Mouse (Mus musculus) forebrain, embryonic 10.5 days (tissue): ENCODE measurements at regions not wholly inside any gene's neighbourhood (a gene's known extent, or its start where the extent isn't known, plus 50 kb on each side); places are given as distances from the start of the nearest gene placed in this dataset.

Experiments used
- DNase-seq: peaks from one replicate; pipeline ENCODE4 v3.0.0-alpha.2; 2017; ENCODE audit warnings: low spot score; ENCODE audit errors: extremely low spot score
- H3K27ac ChIP-seq: fragments of 300-500 bp; sonication (generic); 2 replicates; pipeline ENCODE4 v1.5.1; 2016; ENCODE audit warnings: mild to moderate bottlenecking
- H3K27me3 ChIP-seq: fragments of 300-500 bp; sonication (generic); 2 replicates; pipeline ENCODE4 v1.6.1; 2016; ENCODE audit warnings: mild to moderate bottlenecking; ENCODE audit not compliant: poor library complexity, severe bottlenecking
- H3K36me3 ChIP-seq: fragments of 300-500 bp; sonication (generic); replicated peaks from 2 replicates; pipeline ENCODE4 v1.6.1; 2016; ENCODE audit warnings: mild to moderate bottlenecking, moderate library complexity
- H3K4me1 ChIP-seq: fragments of 300-500 bp; sonication (generic); 2 replicates; pipeline ENCODE4 v1.6.1; 2016
- H3K4me3 ChIP-seq: fragments of 300-500 bp; sonication (generic); 2 replicates; pipeline ENCODE4 v1.5.1; 2016; ENCODE audit warnings: mild to moderate bottlenecking, moderate library complexity
- H3K9me3 ChIP-seq: fragments of 300-500 bp; sonication (generic); 2 replicates; pipeline ENCODE4 v1.6.1; 2016; ENCODE audit warnings: mild to moderate bottlenecking, moderate library complexity
- WGBS: fragments of 180-500 bp; shearing (Covaris S2); methylation state at CpG from one replicate; pipeline ENCODE4 v1.1.7; 2016; 5-methylcytosine and 5-hydroxymethylcytosine counted together

DNA sequence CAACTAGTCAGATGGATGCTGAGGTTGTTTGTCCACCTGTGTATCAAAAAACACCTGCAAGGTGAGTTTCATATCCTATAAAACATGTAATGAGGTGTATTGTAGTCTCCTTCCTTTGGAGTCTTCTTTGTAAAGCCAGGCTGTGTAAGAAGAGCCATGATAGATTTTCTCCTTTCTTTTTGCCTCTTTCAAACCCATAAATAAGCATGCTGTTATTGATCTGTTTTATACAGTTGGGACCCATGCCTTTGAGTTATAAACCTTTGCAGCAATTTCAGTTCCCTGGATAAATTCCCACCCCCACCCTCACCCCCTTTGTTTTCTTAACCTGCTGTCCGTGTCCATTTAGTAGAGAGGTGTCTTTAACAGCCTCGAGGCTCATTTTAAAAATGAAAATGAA, 131.0 kb upstream of the Rgs17 start:
- H3K27ac ChIP-seq: no peak overlapping the region
- no peaks in the 10 kb centered on the region for H3K4me1 ChIP-seq
- no peaks in the 10 kb centered on the region for H3K27me3 ChIP-seq
- no peaks in the 10 kb centered on the region for H3K9me3 ChIP-seq
- 83% methylated on average over 2 of the region's 2 CpGs for WGBS
- no peaks in the 10 kb centered on the region for H3K36me3 ChIP-seq
- DNase-seq: no peak
- H3K4me3 ChIP-seq: no peak overlapping the region

DNA sequence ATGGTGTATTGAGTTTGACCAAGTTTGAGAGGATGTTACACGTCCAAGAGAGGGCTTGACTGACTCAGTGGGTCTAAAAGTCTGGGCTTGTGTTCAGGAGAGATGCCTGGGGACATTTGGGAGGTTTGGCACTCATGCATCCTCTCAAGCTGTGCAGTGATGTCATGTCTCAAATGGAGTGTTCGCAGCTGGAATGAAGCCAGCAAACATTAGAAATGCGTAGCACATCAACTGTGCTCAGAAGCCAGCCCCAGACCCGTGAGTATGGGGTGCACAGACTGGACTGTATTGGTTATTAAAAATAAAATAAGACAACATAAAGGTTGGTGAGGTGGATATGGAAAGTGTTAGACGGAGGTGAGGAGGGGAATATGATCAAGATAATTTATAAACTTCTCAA, 121.2 kb upstream of the Rgs17 start:
- WGBS: 76% methylated on average over 5 of the region's 5 CpGs
- Histone ChIP-seq H3K27ac (no peak overlapping the region), H3K36me3 (no peaks in the 10 kb centered on the region), H3K4me3 (no peak overlapping the region), H3K27me3 (no peaks in the 10 kb centered on the region), H3K4me1 (no peaks in the 10 kb centered on the region), H3K9me3 (no peaks in the 10 kb centered on the region)
- no peak for DNase-seq

DNA sequence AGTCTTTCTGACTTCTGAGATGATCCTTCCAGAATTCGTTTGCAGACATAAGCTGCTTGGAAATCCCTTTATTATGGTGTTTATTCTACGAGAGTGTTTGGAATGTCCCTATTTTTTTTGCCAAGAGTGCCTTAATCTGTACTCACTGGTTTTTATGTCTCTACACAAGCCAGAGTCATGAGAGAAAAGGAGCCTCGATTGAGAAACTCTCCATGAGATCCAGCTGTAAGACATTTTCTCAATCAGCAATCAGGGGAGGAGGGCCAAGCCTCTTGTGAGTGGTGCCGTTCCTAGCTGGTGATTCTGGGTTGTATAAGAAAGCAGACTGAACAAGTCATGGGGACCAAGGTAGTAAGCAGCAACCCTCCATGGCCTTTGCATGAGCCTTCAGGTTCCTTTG, 117.6 kb upstream of the Rgs17 start:
- no peak for DNase-seq
- Histone ChIP-seq H3K36me3 (no peaks in the 10 kb centered on the region), H3K4me1 (no peaks in the 10 kb centered on the region), H3K27me3 (no peaks in the 10 kb centered on the region), H3K9me3 (no peaks in the 10 kb centered on the region), H3K4me3 (no peak overlapping the region), H3K27ac (no peak overlapping the region)
- 81% methylated on average over 4 of the region's 4 CpGs for WGBS

DNA sequence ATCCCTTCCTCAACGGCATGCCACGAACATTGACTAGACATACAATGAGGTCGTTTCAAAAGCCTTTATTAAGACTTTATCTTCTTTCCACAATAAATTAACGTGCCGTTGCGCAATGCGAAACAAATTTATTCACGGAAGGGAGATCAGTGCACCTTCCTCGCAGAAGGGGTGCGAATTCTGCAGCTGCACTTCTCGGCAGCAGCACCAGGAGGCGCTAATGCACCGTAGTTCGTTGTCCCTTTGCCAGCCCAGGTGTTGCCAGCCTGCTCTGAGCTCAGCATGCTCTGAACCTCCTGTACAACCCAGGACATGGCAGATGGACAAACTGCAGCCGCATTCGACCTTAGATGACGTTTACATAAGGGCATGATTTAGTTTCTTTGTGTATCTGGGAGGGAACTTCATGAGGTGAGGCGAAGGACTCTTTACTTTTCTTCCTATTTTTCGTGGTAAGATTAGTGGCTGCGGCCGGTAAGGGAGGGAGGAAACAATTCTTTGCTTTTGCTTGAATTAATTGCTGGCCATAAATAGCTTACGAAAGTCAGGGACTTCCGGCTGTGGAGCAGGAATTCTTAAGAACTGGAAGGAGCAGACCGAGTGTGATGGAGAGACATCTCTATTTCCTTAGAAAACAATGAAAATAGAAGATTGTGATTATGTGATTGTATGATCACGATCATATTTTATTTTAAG, 113.7 kb upstream of the Rgs17 start:
- Histone ChIP-seq H3K4me3 (no peak overlapping the region), H3K9me3 (no peaks in the 10 kb centered on the region), H3K36me3 (no peaks in the 10 kb centered on the region), H3K27ac (no peak overlapping the region), H3K4me1 (no peaks in the 10 kb centered on the region), H3K27me3 (no peaks in the 10 kb centered on the region)
- 34% methylated on average over 25 of the region's 25 CpGs for WGBS
- peak; percentile 71 for DNase-seq

DNA sequence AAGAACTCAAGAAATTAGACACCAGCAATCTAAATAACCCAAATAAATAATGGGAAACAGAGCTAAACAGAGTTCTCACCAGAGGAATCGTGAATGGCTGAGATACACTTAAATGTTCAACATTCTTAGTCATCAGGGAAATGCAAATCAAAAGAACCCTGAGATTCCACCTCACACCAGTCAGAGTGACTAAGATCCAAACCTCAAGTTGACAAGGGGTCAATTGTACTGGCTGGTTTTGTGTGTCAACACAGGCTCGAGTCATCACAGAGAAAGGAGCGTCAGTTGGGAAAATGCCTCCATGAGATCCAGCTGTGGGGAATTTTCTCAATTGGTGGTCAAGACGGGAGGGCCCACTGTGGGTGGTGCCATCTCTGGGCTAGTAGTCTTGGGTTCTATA, 110.3 kb upstream of the Rgs17 start:
- H3K36me3 ChIP-seq: no peaks in the 10 kb centered on the region
- no peak overlapping the region for H3K4me3 ChIP-seq
- no peaks in the 10 kb centered on the region for H3K4me1 ChIP-seq
- 77% methylated on average over 4 of the region's 4 CpGs for WGBS
- H3K9me3 ChIP-seq: no peaks in the 10 kb centered on the region
- no peak for DNase-seq
- H3K27me3 ChIP-seq: no peaks in the 10 kb centered on the region
- no peak overlapping the region for H3K27ac ChIP-seq

DNA sequence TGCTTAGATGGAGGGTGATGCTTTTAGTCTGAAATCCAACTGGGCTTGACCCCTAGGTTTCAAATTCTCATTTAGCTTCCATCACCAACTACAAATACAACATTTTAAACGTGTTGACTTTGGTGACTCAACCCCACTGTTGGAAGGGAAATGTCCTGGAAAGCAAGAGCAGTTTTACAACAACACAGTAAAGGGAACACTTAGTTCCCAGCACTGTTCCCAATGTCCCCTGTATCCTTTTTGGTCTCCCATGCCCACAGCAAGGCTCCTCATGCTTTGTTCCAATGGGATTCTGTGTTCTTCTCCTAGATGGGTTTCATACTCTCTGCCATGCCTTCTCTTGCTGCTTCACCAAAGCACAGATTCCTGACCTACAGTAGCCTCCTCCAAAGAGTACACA, 105.4 kb upstream of the Rgs17 start:
- Histone ChIP-seq H3K4me1 (no peaks in the 10 kb centered on the region), H3K9me3 (no peaks in the 10 kb centered on the region), H3K27me3 (no peaks in the 10 kb centered on the region), H3K36me3 (no peaks in the 10 kb centered on the region), H3K4me3 (no peak overlapping the region), H3K27ac (no peak overlapping the region)
- DNase-seq: no peak
- WGBS: 50% methylated on average over 1 of the region's 1 CpGs

DNA sequence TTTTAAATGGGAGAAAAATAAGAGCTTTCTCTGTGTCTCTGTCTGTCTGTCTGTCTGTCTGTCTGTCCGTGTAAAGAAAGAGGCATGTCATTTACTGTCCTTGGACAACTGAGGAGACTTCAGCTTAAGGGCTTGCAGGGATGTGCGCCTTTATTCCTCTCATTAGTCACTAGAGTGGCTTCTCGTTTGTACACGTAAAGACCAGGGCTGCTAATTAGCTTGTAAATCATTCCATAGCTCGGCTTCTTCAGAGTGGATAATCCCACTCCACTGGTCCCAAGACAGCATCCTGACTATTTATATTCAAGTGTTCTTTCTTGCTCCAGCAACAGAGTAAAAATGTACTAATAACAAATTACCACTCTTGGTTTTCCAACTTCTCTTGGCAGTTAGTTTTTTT, 104.1 kb upstream of the Rgs17 start:
- H3K27ac ChIP-seq: no peak overlapping the region
- H3K27me3 ChIP-seq: no peaks in the 10 kb centered on the region
- H3K4me1 ChIP-seq: no peaks in the 10 kb centered on the region
- H3K9me3 ChIP-seq: no peaks in the 10 kb centered on the region
- 64% methylated on average over 5 of the region's 5 CpGs for WGBS
- H3K4me3 ChIP-seq: no peak overlapping the region
- no peak for DNase-seq
- no peaks in the 10 kb centered on the region for H3K36me3 ChIP-seq

DNA sequence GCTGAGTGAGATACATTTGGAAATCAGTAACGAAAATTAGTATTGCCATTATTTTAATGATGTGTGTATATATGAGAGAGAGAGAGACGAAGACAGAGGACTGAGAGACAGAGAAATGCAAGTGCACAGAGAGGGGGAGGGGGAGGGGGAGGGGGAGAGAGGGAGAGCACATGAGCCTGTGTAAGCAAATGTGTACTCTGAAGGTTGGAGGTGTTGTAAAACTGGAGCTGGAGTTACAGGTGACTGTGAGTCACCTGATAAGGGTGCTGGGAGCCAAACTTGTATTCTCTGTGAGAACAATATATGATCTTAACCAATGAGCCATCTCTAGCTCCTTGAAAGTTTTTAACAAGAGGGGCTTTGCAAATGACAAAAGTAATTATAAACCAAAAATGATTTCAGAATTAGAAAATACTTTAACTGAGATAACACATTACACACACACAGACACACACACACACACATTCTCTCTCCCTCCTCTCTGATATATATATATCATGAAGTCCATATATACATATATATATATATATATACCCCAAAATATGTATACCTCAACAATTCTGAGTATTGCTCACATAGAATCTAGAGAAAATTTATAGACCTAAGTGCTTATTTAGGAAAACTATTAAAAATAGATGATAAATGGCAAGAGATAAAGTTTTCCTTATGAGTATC, 100.5 kb upstream of the Rgs17 start:
- WGBS: 86% methylated on average over 2 of the region's 2 CpGs
- H3K27ac ChIP-seq: no peak overlapping the region
- no peak for DNase-seq
- no peak overlapping the region for H3K4me3 ChIP-seq
- H3K4me1 ChIP-seq: no peaks in the 10 kb centered on the region
- no peaks in the 10 kb centered on the region for H3K9me3 ChIP-seq
- H3K27me3 ChIP-seq: no peaks in the 10 kb centered on the region
- no peaks in the 10 kb centered on the region for H3K36me3 ChIP-seq

DNA sequence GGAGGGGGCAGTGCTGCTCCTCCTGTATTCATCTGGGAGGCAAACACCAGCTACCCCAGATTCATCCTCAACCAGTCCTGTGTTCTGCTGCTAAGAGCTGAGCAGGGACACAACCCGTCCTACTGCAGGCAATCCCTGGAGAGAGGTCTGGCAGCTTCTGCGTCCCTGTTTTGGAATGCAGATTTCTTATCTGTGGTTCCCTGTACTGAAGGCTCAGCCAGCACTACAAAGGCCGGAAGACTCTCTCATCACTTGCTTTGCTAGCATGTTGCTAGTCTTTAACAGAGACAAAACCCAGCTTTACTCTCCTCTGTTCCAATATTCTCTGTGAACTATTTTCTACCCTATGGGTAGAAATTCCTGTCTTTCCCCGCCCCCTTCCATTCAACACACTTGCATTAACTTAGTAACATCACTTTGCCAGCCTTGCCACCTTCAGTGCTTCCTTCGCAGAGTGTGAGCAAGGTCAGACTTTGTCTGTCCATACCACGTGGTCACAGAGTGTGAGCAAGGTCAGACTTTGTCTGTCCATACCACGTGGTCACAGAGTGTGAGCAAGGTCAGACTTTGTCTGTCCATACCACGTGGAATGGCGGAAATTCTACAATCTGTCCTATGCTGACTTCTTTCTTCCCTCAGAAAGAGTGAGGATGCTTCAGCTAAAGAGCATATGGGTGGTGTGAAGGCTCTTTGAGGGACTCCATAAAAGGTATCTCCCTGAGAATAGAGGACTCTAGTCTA, 98.9 kb upstream of the Rgs17 start:
- WGBS: 60% methylated on average over 9 of the region's 9 CpGs

DNA sequence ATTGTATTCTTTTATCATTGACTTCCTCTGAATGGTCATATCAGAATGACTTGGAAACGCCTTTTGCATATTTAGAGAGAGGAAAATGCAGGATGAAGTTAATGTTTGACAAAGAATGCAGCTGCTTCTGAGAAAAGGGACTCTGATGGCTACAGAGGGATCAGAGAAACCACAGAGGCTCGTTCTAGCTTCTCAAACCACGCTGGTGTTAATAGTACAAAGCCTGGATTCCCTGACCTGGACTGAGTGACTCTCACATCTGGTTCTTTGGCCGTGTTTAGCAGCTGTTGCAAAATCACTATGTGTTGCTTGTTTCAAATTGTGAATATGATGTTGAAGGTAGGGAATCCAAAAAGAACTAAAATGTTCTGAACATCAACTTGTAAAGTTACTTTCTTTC, 91.5 kb upstream of the Rgs17 start:
- H3K4me1 ChIP-seq: no peaks in the 10 kb centered on the region
- no peaks in the 10 kb centered on the region for H3K9me3 ChIP-seq
- H3K36me3 ChIP-seq: no peaks in the 10 kb centered on the region
- no peak overlapping the region for H3K4me3 ChIP-seq
- no peaks in the 10 kb centered on the region for H3K27me3 ChIP-seq
- 82% methylated on average over 4 of the region's 4 CpGs for WGBS
- DNase-seq: no peak
- H3K27ac ChIP-seq: no peak overlapping the region

More for the DNA sequence above, 98.9 kb upstream of the Rgs17 start:
- no peak for DNase-seq
- Histone ChIP-seq H3K27ac (no peak overlapping the region), H3K9me3 (no peaks in the 10 kb centered on the region), H3K4me1 (no peaks in the 10 kb centered on the region), H3K4me3 (no peak overlapping the region), H3K27me3 (no peaks in the 10 kb centered on the region), H3K36me3 (no peaks in the 10 kb centered on the region)

DNA sequence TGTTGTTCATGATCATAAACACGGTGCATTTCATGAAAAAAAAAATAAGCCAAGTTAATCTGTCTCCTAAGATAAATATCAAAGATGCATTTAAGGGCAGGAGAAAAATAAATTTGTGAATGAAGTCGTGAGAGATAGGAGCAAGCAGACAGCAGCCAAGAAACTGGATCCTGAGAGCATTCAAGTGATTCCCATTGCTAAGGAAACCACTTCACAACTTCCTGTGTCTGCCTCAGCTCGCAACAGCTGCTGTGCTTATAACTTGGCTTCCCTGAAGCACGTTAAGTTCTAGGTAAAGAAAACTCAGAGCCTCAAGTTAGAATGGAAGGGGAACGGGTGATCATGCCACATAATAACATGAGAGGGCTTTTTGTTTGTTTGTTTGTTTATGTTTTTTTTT, 89.3 kb upstream of the Rgs17 start:
- DNase-seq: no peak
- Histone ChIP-seq H3K4me1 (no peaks in the 10 kb centered on the region), H3K9me3 (no peaks in the 10 kb centered on the region), H3K4me3 (no peak overlapping the region), H3K36me3 (no peaks in the 10 kb centered on the region), H3K27me3 (no peaks in the 10 kb centered on the region), H3K27ac (no peak overlapping the region)
- 84% methylated on average over 5 of the region's 5 CpGs for WGBS

DNA sequence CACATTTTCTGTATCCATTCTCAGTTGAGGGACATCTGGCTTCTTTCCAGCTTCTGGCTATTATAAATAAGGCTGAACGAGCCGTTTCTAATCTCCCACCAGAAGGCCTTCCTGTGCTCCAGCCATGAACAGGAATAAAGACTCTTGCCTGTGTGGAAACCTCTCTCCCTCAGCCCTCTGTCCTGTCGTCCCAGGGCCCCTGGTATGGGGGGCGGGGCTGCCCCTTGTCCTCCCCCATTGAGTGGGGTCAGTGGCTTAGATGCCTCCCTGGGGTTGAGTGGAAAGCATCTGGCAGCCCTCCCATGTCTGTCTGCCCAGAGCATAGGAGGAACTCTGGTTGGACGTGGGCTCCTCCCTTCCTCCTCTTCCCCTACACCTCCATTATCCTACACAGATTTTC, 88.8 kb upstream of the Rgs17 start:
- no peak overlapping the region for H3K27ac ChIP-seq
- H3K9me3 ChIP-seq: no peaks in the 10 kb centered on the region
- no peaks in the 10 kb centered on the region for H3K36me3 ChIP-seq
- no peak overlapping the region for H3K4me3 ChIP-seq
- WGBS: 66% methylated on average over 5 of the region's 5 CpGs
- H3K27me3 ChIP-seq: no peaks in the 10 kb centered on the region
- H3K4me1 ChIP-seq: no peaks in the 10 kb centered on the region
- no peak for DNase-seq

DNA sequence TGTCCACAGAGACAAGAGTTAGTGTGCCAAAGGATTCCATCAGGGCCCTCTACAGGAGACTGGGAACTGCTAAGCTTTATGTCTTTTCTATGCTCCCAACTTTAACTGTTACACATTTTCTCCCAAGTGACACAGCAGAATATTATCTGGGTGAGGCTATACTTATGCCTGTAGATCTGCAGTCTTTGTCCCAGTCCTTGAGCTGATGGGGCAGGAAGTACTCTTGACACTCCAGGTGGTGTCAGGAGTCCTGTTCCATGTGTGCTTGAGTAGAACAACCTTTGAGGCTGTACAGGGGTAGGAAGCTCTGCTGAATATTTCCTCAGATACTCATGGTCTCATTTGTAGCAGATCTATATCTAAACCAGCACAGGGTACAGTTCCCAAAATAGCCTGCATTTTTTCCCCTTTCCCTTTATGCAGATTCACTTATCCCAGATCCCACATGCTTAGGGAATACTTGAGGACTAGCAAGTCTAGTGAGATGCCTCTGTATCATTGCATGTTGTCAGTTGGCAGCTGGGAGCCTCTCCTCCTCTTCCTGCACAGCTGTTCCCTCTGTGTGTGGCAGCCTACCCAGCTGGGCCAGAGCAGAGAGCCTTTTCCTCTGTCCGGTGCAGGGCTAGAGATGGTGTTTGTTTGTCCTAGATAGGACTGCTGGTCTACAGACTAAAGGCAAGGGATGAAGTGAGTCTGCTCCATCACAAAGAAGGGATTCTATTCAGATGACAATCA, 85.2 kb upstream of the Rgs17 start:
- Histone ChIP-seq H3K27ac (no peak overlapping the region), H3K4me3 (no peak overlapping the region), H3K36me3 (no peaks in the 10 kb centered on the region), H3K9me3 (no peaks in the 10 kb centered on the region), H3K4me1 (no peaks in the 10 kb centered on the region), H3K27me3 (no peaks in the 10 kb centered on the region)
- no peak for DNase-seq
- WGBS: 72% methylated on average over 1 of the region's 1 CpGs
